Mouse (Mus musculus): ENCODE measurements around the gene Srpk3. TPM values are rescaled to one million over a fixed set of nuclear protein-coding genes. Genes with fewer than 3 reads are reported as not detected.

The Srpk3 gene
- polyA plus RNA-seq, 1 experiment from 2014 or later, result 0.99 TPM

GRCm38 (mm10) chrX:73765311-73765710, 8.9 kb upstream of the Srpk3 start:
- no peak overlapping the region for H3K4me2 ChIP-seq (ENCODE audit: low read depth, low read length)
- no peak overlapping the region for H3K27ac ChIP-seq (ENCODE audit: low read length)
- no peaks in the 10 kb centered on the region for H3K4me1 ChIP-seq (ENCODE audit: control insufficient read depth, insufficient read depth, low read length)
- H3K36me3 ChIP-seq (ENCODE audit: control insufficient read depth, insufficient read depth, low read length), result no peaks in the 10 kb centered on the region
- ATAC-seq, result no peak
- H3K4me3 ChIP-seq (ENCODE audit: low read length), result no peak overlapping the region
- no peak overlapping the region for H3K9ac ChIP-seq (ENCODE audit: low read depth, low read length)
- H3K9me3 ChIP-seq (ENCODE audit: control insufficient read depth, low read length), result no peaks in the 10 kb centered on the region
- H3K27me3 ChIP-seq (replicated peaks; ENCODE audit: control insufficient read depth, insufficient read depth, low read length), result no peaks in the 10 kb centered on the region
- 81% methylated on average over 1 of the region's 1 CpGs for WGBS

DNA sequence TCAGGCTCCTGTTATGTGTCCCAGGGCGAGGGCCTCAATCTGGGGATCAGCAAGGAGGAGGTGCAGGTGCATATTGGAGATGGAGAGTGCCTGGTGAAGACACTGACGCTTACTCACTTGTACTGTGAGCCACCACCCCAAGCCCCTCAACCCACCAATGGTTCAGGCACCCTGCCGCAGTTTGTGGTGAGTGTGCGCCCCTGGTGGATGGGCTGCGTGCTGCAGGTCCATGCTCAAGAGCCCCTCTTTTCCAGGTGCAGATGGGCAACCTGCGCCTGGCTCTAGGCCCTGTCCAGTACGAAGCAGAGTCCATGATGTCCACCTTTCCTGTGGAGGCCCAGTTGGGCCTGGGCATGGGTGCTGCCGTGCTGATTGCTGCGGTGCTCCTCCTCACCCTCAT, 6.9 kb upstream of the Srpk3 start:
- no peak for ATAC-seq
- H3K4me1 ChIP-seq (ENCODE audit: control insufficient read depth, insufficient read depth, low read length), result no peaks in the 10 kb centered on the region
- 56% methylated on average over 9 of the region's 9 CpGs for WGBS
- no peak overlapping the region for H3K4me3 ChIP-seq (ENCODE audit: low read length)
- H3K27ac ChIP-seq (ENCODE audit: low read length), result no peak overlapping the region
- H3K9me3 ChIP-seq (ENCODE audit: control insufficient read depth, low read length), result no peaks in the 10 kb centered on the region
- H3K9ac ChIP-seq (ENCODE audit: low read depth, low read length), result no peak overlapping the region
- H3K27me3 ChIP-seq (replicated peaks; ENCODE audit: control insufficient read depth, insufficient read depth, low read length), result no peaks in the 10 kb centered on the region
- H3K36me3 ChIP-seq (ENCODE audit: control insufficient read depth, insufficient read depth, low read length), result no peaks in the 10 kb centered on the region
- H3K4me2 ChIP-seq (ENCODE audit: low read depth, low read length), result no peak overlapping the region

DNA sequence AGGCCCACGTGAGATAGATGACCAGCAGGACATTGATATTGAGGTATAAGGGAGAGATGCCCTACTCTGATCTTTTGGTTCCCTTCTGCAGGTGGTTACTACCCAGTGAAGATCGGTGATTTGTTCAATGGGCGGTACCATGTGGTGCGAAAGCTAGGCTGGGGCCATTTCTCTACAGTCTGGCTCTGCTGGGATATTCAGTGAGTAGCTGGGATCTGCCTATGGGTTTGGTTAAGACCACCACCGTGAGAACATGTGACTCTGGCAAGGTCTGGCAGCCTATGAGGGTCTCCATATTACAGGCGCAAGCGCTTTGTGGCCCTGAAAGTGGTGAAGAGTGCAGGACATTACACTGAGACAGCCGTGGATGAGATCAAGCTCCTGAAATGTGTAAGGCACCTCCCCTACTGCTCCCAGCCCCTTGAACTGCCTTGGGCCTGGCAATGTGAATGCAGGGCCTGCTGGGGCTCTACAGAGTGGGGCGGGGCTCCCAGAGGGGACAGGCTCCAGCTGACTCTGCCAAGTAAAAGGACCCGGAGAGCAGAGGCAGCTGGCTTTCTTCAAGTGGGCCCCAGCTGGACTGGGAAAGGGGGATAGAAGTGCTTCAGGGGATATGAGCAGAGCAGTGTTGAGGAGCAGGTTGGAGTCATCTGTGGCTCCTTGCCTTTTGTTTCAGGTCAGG, 738 bp downstream of the Srpk3 start:
- Histone ChIP-seq H3K9me3 (ENCODE audit: control insufficient read depth, low read length) (no peaks in the 10 kb centered on the region), H3K4me3 (ENCODE audit: low read length) (no peak overlapping the region), H3K27ac (ENCODE audit: low read length) (no peak overlapping the region), H3K4me2 (ENCODE audit: low read depth, low read length) (no peak overlapping the region), H3K27me3 (replicated peaks; ENCODE audit: control insufficient read depth, insufficient read depth, low read length) (no peaks in the 10 kb centered on the region), H3K36me3 (ENCODE audit: control insufficient read depth, insufficient read depth, low read length) (0 out of 2 replicates have a peak, but pooled peaks cover under 1% of the 10 kb centered on the region), H3K9ac (ENCODE audit: low read depth, low read length) (no peak overlapping the region), H3K4me1 (ENCODE audit: control insufficient read depth, insufficient read depth, low read length) (0 out of 2 replicates have a peak, but pooled peaks cover 7% of the 10 kb centered on the region)
- ATAC-seq, result peak; percentile 69
- 71% methylated on average over 10 of the region's 10 CpGs for WGBS

GRCm38 (mm10) chrX:73782227-73782626, 8.0 kb downstream of the Srpk3 start:
- Histone ChIP-seq H3K4me2 (ENCODE audit: low read depth, low read length) (no peak overlapping the region), H3K27me3 (replicated peaks; ENCODE audit: control insufficient read depth, insufficient read depth, low read length) (no peaks in the 10 kb centered on the region; the same call in 1 of the 2 replicates), H3K36me3 (ENCODE audit: control insufficient read depth, insufficient read depth, low read length) (peaks cover 7% of the 10 kb centered on the region; the same call in 1 of the 2 replicates), H3K4me3 (ENCODE audit: low read length) (no peak overlapping the region), H3K27ac (ENCODE audit: low read length) (no peak overlapping the region), H3K9ac (ENCODE audit: low read depth, low read length) (no peak overlapping the region), H3K9me3 (ENCODE audit: control insufficient read depth, low read length) (no peaks in the 10 kb centered on the region), H3K4me1 (ENCODE audit: control insufficient read depth, insufficient read depth, low read length) (peaks cover 4% of the 10 kb centered on the region; the same call in 1 of the 2 replicates)
- no peak for ATAC-seq
- 91% methylated on average over 3 of the region's 3 CpGs for WGBS

GRCm38 (mm10) chrX:73785666-73786065, 11.5 kb downstream of the Srpk3 start:
- Histone ChIP-seq H3K4me3 (ENCODE audit: low read length) (peak overlapping the region; percentile 62), H3K4me2 (ENCODE audit: low read depth, low read length) (peak overlapping the region; percentile 67), H3K36me3 (ENCODE audit: control insufficient read depth, insufficient read depth, low read length) (peaks cover 4% of the 10 kb centered on the region; the same call in 1 of the 2 replicates), H3K9ac (ENCODE audit: low read depth, low read length) (peak overlapping the region; percentile 68), H3K4me1 (ENCODE audit: control insufficient read depth, insufficient read depth, low read length) (peaks cover 11% of the 10 kb centered on the region; the same call in 1 of the 2 replicates), H3K9me3 (ENCODE audit: control insufficient read depth, low read length) (no peaks in the 10 kb centered on the region), H3K27ac (ENCODE audit: low read length) (peak overlapping the region; percentile 86; the same call in 1 of the 2 replicates), H3K27me3 (replicated peaks; ENCODE audit: control insufficient read depth, insufficient read depth, low read length) (no peaks in the 10 kb centered on the region; the same call in 1 of the 2 replicates)
- ATAC-seq, result no peak

GRCm38 (mm10) chrX:73786364-73787224, 12.4 kb downstream of the Srpk3 start, which contains the start of the genes Idh3g and Ssr4:
Gene Idh3g (minus strand): TSS chrX:73786897.
Gene Ssr4 (plus strand): TSS chrX:73787028.
- peak within 1 kb of the TSS; percentile 86 for H3K27ac ChIP-seq (ENCODE audit: low read length)
- peaks cover 11% of the 10 kb centered on the region; the same call in 1 of the 2 replicates for H3K4me1 ChIP-seq (ENCODE audit: control insufficient read depth, insufficient read depth, low read length)
- no peaks in the 10 kb centered on the region for H3K36me3 ChIP-seq (ENCODE audit: control insufficient read depth, insufficient read depth, low read length)
- peak within 1 kb of the TSS; percentile 67 for H3K4me2 ChIP-seq (ENCODE audit: low read depth, low read length)
- H3K9me3 ChIP-seq (ENCODE audit: control insufficient read depth, low read length), result no peaks in the 10 kb centered on the region
- H3K4me3 ChIP-seq (ENCODE audit: low read length), result peak within 1 kb of the TSS; percentile 62
- ATAC-seq, result peak; percentile 97
- 11% methylated on average over 49 of the region's 52 CpGs for WGBS
- peak within 1 kb of the TSS; percentile 78 for H3K9ac ChIP-seq (ENCODE audit: low read depth, low read length)
- no peaks in the 10 kb centered on the region; the same call in 1 of the 2 replicates for H3K27me3 ChIP-seq (replicated peaks; ENCODE audit: control insufficient read depth, insufficient read depth, low read length)

DNA sequence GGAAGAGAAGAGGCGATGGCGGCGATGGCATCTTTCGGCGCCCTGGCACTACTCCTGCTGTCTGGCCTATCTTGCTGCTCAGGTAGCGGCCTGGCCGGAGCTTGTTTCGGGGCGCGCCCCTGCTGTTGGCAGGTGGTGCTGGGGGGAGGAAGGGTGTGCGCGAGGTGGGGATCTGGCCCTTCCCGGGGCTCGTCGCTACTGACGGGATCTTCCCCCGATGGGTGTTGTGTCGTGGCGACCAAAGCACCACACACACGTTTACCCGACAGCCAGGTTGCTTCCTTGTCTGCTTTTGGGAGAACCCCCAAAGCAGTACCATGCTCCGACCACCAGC, 13.0 kb downstream of the Srpk3 start:
- H3K36me3 ChIP-seq (ENCODE audit: control insufficient read depth, insufficient read depth, low read length), result no peaks in the 10 kb centered on the region
- H3K27ac ChIP-seq (ENCODE audit: low read length), result peak overlapping the region; percentile 63
- peak; percentile 41 for ATAC-seq
- H3K9ac ChIP-seq (ENCODE audit: low read depth, low read length), result peak overlapping the region; percentile 78
- no peaks in the 10 kb centered on the region; the same call in 1 of the 2 replicates for H3K27me3 ChIP-seq (replicated peaks; ENCODE audit: control insufficient read depth, insufficient read depth, low read length)
- peak overlapping the region; percentile 56 for H3K4me2 ChIP-seq (ENCODE audit: low read depth, low read length)
- H3K9me3 ChIP-seq (ENCODE audit: control insufficient read depth, low read length), result no peaks in the 10 kb centered on the region
- 17% methylated on average over 21 of the region's 22 CpGs for WGBS
- peak overlapping the region; percentile 62 for H3K4me3 ChIP-seq (ENCODE audit: low read length)
- peaks cover 11% of the 10 kb centered on the region; the same call in 1 of the 2 replicates for H3K4me1 ChIP-seq (ENCODE audit: control insufficient read depth, insufficient read depth, low read length)

GRCm38 (mm10) chrX:73788501-73788900, 14.3 kb downstream of the Srpk3 start:
- H3K4me2 ChIP-seq (ENCODE audit: low read depth, low read length), result peak overlapping the region; percentile 56
- peaks cover 11% of the 10 kb centered on the region; the same call in 1 of the 2 replicates for H3K4me1 ChIP-seq (ENCODE audit: control insufficient read depth, insufficient read depth, low read length)
- no peaks in the 10 kb centered on the region for H3K9me3 ChIP-seq (ENCODE audit: control insufficient read depth, low read length)
- peak overlapping the region; percentile 20; the same call in 1 of the 2 replicates for H3K9ac ChIP-seq (ENCODE audit: low read depth, low read length)
- no peaks in the 10 kb centered on the region for H3K36me3 ChIP-seq (ENCODE audit: control insufficient read depth, insufficient read depth, low read length)
- no peaks in the 10 kb centered on the region; the same call in 1 of the 2 replicates for H3K27me3 ChIP-seq (replicated peaks; ENCODE audit: control insufficient read depth, insufficient read depth, low read length)
- ATAC-seq, result no peak
- 76% methylated on average over 1 of the region's 1 CpGs for WGBS
- no peak overlapping the region for H3K27ac ChIP-seq (ENCODE audit: low read length)
- peak overlapping the region; percentile 62 for H3K4me3 ChIP-seq (ENCODE audit: low read length)

GRCm38 (mm10) chrX:73793039-73793438, 18.8 kb downstream of the Srpk3 start:
- H3K9ac ChIP-seq (ENCODE audit: low read depth, low read length), result no peak overlapping the region
- no peak for ATAC-seq
- H3K27ac ChIP-seq (ENCODE audit: low read length), result no peak overlapping the region
- H3K4me3 ChIP-seq (ENCODE audit: low read length), result no peak overlapping the region
- H3K4me1 ChIP-seq (ENCODE audit: control insufficient read depth, insufficient read depth, low read length), result 0 out of 2 replicates have a peak, but pooled peaks cover 4% of the 10 kb centered on the region
- H3K4me2 ChIP-seq (ENCODE audit: low read depth, low read length), result no peak overlapping the region
- H3K9me3 ChIP-seq (ENCODE audit: control insufficient read depth, low read length), result no peaks in the 10 kb centered on the region
- no peaks in the 10 kb centered on the region for H3K27me3 ChIP-seq (replicated peaks; ENCODE audit: control insufficient read depth, insufficient read depth, low read length)
- H3K36me3 ChIP-seq (ENCODE audit: control insufficient read depth, insufficient read depth, low read length), result no peaks in the 10 kb centered on the region
